Mouse (Mus musculus): ENCODE results near the gene Mymk.

The Mymk gene

GRCm38 (mm10) chr2:27071978-27072377 is at the start of gene Mymk:
Gene Mymk, minus strand, starts transcription at chr2:27072179.
- DNase-seq, result peak; percentile 14

- DNase-seq, result peak; percentile 70
Measured at GRCm38 (mm10) chr2:27120241-27120641, 48.3 kb upstream of the Mymk start.

- DNase-seq, result no peak
Measured at GRCm38 (mm10) chr2:27119766-27120165, 47.8 kb upstream of the Mymk start.

- DNase-seq, result no peak
Measured at GRCm38 (mm10) chr2:27118452-27118851, 46.5 kb upstream of the Mymk start.

- no peak for DNase-seq
Measured at GRCm38 (mm10) chr2:27114169-27114568, 42.2 kb upstream of the Mymk start.

- DNase-seq, result no peak
Measured at GRCm38 (mm10) chr2:27112585-27112984, 40.6 kb upstream of the Mymk start.

GRCm38 (mm10) chr2:27109052-27109451 is 37.1 kb upstream of the Mymk start:
- DNase-seq, result no peak

- DNase-seq, result no peak
Measured at GRCm38 (mm10) chr2:27108144-27108543, 36.2 kb upstream of the Mymk start.

- DNase-seq, result no peak
Measured at GRCm38 (mm10) chr2:27106816-27107215, 34.8 kb upstream of the Mymk start.

- DNase-seq, result no peak
Measured at GRCm38 (mm10) chr2:27103554-27103953, 31.6 kb upstream of the Mymk start.

- DNase-seq, result no peak
Measured at GRCm38 (mm10) chr2:27097776-27098175, 25.8 kb upstream of the Mymk start.

- DNase-seq, result no peak
Measured at GRCm38 (mm10) chr2:27097241-27097656, 25.3 kb upstream of the Mymk start.

GRCm38 (mm10) chr2:27096341-27096981 is 24.5 kb upstream of the Mymk start:
- no peak for DNase-seq

- DNase-seq, result no peak
Measured at GRCm38 (mm10) chr2:27095178-27095577, 23.2 kb upstream of the Mymk start.

GRCm38 (mm10) chr2:27089238-27089637 is 17.3 kb upstream of the Mymk start:
- DNase-seq, result no peak

- no peak for DNase-seq
Measured at GRCm38 (mm10) chr2:27088700-27089099, 16.7 kb upstream of the Mymk start.

GRCm38 (mm10) chr2:27088071-27088644 is 16.2 kb upstream of the Mymk start:
- no peak for DNase-seq

GRCm38 (mm10) chr2:27087581-27087980 is 15.6 kb upstream of the Mymk start:
- no peak for DNase-seq

GRCm38 (mm10) chr2:27086483-27087010 is 14.6 kb upstream of the Mymk start:
- DNase-seq, result no peak

GRCm38 (mm10) chr2:27085801-27086200 is 13.8 kb upstream of the Mymk start:
- DNase-seq, result no peak

GRCm38 (mm10) chr2:27084963-27085362 is 13.0 kb upstream of the Mymk start:
- peak; percentile 63 for DNase-seq

- DNase-seq, result no peak
Measured at GRCm38 (mm10) chr2:27083761-27084475, 11.9 kb upstream of the Mymk start.

GRCm38 (mm10) chr2:27079649-27080048 is 7.7 kb upstream of the Mymk start:
- peak; percentile 43 for DNase-seq

- peak; percentile 72 for DNase-seq
Measured at GRCm38 (mm10) chr2:27079152-27079584, 7.2 kb upstream of the Mymk start, which contains the start of gene Adamtsl2. Gene Adamtsl2, plus strand, starts transcription at chr2:27079379.

Data from thymus, postnatal 4 days (tissue).